Mouse (Mus musculus) forebrain, postnatal 0 days (tissue): ENCODE results near the gene Rinl. TPM values are rescaled to one million over a fixed set of nuclear protein-coding genes. Genes with fewer than 3 reads are reported as not detected.

Experiments
- ATAC-seq: fragments of 200-750 bp; cut with Nextera tagmentation; 2 replicates; pipeline ENCODE4 v1.8.0; 2017; ENCODE audit warnings: mild to moderate bottlenecking, moderate library complexity
- DNase-seq: peaks from one replicate; pipeline ENCODE4 v3.0.0-alpha.2; 2015
- H3K27ac ChIP-seq: fragments of 300-500 bp; sonication (generic); 2 replicates; pipeline ENCODE4 v1.5.1; 2014; ENCODE audit warnings: low read depth, mild to moderate bottlenecking, antibody characterized with exemption, low read length, moderate library complexity, mixed read lengths
- H3K27me3 ChIP-seq: fragments of 300-500 bp; sonication (generic); 2 replicates; pipeline ENCODE4 v1.6.1; 2014; ENCODE audit warnings: mild to moderate bottlenecking, low read length, mixed read lengths; ENCODE audit not compliant: insufficient read depth
- H3K36me3 ChIP-seq: fragments of 300-500 bp; sonication (generic); 2 replicates; pipeline ENCODE4 v1.6.1; 2014; ENCODE audit warnings: mild to moderate bottlenecking, moderate library complexity; ENCODE audit not compliant: insufficient read depth
- H3K4me1 ChIP-seq: fragments of 300-500 bp; sonication (generic); 2 replicates; pipeline ENCODE4 v1.6.1; 2014; ENCODE audit warnings: antibody characterized with exemption; ENCODE audit not compliant: insufficient read depth
- H3K4me2 ChIP-seq: fragments of 300-500 bp; sonication (generic); 2 replicates; pipeline ENCODE4 v1.6.1; 2014; ENCODE audit warnings: low read depth, mild to moderate bottlenecking, moderate library complexity
- H3K4me3 ChIP-seq: fragments of 300-500 bp; sonication (generic); 2 replicates; pipeline ENCODE4 v1.5.1; 2014; ENCODE audit warnings: low read depth, low read length, mixed read lengths
- H3K9ac ChIP-seq: fragments of 300-500 bp; sonication (generic); 2 replicates; pipeline ENCODE4 v1.6.1; 2014; ENCODE audit warnings: mild to moderate bottlenecking
- H3K9me3 ChIP-seq: fragments of 300-500 bp; sonication (generic); 2 replicates; pipeline ENCODE4 v1.6.1; 2016; ENCODE audit warnings: low read length
- CTCF ChIP-seq: sonication (generic); IDR thresholded peaks from 2 replicates; pipeline ENCODE4 v1.5.1; 2016; ENCODE audit warnings: antibody characterized with exemption, control low read depth, low read depth
- WGBS: fragments of 180-500 bp; shearing (Covaris S2); extraction: QIAGEN DNeasy Blood & Tissue Kit; methylation state at CpG from one replicate; pipeline ENCODE4 v1.1.7; 2014; 5-methylcytosine and 5-hydroxymethylcytosine counted together
- polyA plus RNA-seq: library from polyadenylated mRNA; unstranded; fragments of >200 nt; fragmentation: Nextera tagmentation; extraction: Ambion mirVana; gene quantifications from 2 replicates; pipeline ENCODE4 v1.2.1, GENCODE M21; 2015
- total RNA-seq: library from RNA; depleted of rRNA; stranded (reverse); fragments of >200 nt; gene quantifications from 2 replicates; pipeline ENCODE4 v1.2.3, GENCODE M21; 2014

Gene Rinl
- total and polyA plus RNA-seq, 2 experiments from 2014 or later, result 1.6 to 2.1 TPM

- peak within 1 kb of the TSS; percentile 99 for H3K27ac ChIP-seq
- H3K9me3 ChIP-seq, result no peaks in the 10 kb centered on the region
- 4% methylated on average over 35 of the region's 35 CpGs for WGBS
- peak; percentile 72 for DNase-seq
- H3K4me1 ChIP-seq, result peaks cover 16% of the 10 kb centered on the region
- H3K4me3 ChIP-seq, result peak within 1 kb of the TSS; percentile 90
- TF ChIP-seq CTCF, result no peak
- H3K9ac ChIP-seq, result peak within 1 kb of the TSS; percentile 83
- peak within 1 kb of the TSS; percentile 95 for H3K4me2 ChIP-seq
- peaks cover 3% of the 10 kb centered on the region for H3K36me3 ChIP-seq
- no peak for ATAC-seq
- no peaks in the 10 kb centered on the region for H3K27me3 ChIP-seq
These were observed 19.6 kb downstream of the Rinl start, which contains the start of gene Hnrnpl for GRCm38 (mm10) chr7:28808221-28808941. TSS of gene Hnrnpl (plus strand) at chr7:28808541.

- H3K27me3 ChIP-seq, result no peaks in the 10 kb centered on the region
- H3K36me3 ChIP-seq, result peaks cover 9% of the 10 kb centered on the region
- WGBS, result under 1% methylated on average over 30 of the region's 32 CpGs
- no peak for TF ChIP-seq CTCF
- H3K9me3 ChIP-seq, result no peaks in the 10 kb centered on the region
- peak overlapping the region; percentile 83 for H3K9ac ChIP-seq
- H3K27ac ChIP-seq, result peak overlapping the region; percentile 99
- peaks cover 16% of the 10 kb centered on the region for H3K4me1 ChIP-seq
- peak; percentile 36 for ATAC-seq
- peak overlapping the region; percentile 90 for H3K4me3 ChIP-seq
- DNase-seq, result peak; percentile 96
- H3K4me2 ChIP-seq, result peak overlapping the region; percentile 95
These were observed 20.2 kb downstream of the Rinl start for GRCm38 (mm10) chr7:28808957-28809393.

- ATAC-seq (peak; percentile 4; the same call in 1 of the 2 replicates), DNase-seq (no peak)
- 1% methylated on average over 35 of the region's 35 CpGs for WGBS
- Histone ChIP-seq H3K4me2 (peak overlapping the region; percentile 95), H3K9me3 (no peaks in the 10 kb centered on the region), H3K4me3 (peak overlapping the region; percentile 90), H3K27ac (peak overlapping the region; percentile 99), H3K4me1 (peaks cover 16% of the 10 kb centered on the region), H3K36me3 (peaks cover 15% of the 10 kb centered on the region), H3K9ac (peak overlapping the region; percentile 83), H3K27me3 (no peaks in the 10 kb centered on the region)
- peak; percentile 1; the same call in 1 of the 2 replicates for TF ChIP-seq CTCF
These were observed 20.8 kb downstream of the Rinl start for GRCm38 (mm10) chr7:28809401-28810089.

GRCm38 (mm10) chr7:28810107-28811066, 21.6 kb downstream of the Rinl start:
- H3K4me3 ChIP-seq, result peak overlapping the region; percentile 97
- peak; percentile 72 for TF ChIP-seq CTCF

GRCm38 (mm10) chr7:28811228-28811627, 22.5 kb downstream of the Rinl start:
- H3K9ac ChIP-seq, result peak overlapping the region; percentile 96
- H3K4me1 ChIP-seq, result peaks cover 16% of the 10 kb centered on the region
- TF ChIP-seq CTCF, result no peak
- H3K4me3 ChIP-seq, result peak overlapping the region; percentile 97
- H3K36me3 ChIP-seq, result peaks cover 32% of the 10 kb centered on the region
- DNase-seq (peak; percentile 98), ATAC-seq (peak; percentile 42)
- H3K27me3 ChIP-seq, result no peaks in the 10 kb centered on the region
- peak overlapping the region; percentile 69 for H3K4me2 ChIP-seq
- no peaks in the 10 kb centered on the region for H3K9me3 ChIP-seq
- H3K27ac ChIP-seq, result peak overlapping the region; percentile 99
- WGBS, result under 1% methylated on average over 40 of the region's 40 CpGs

More at GRCm38 (mm10) chr7:28810107-28811066, 21.6 kb downstream of the Rinl start:
- H3K27me3 ChIP-seq, result no peaks in the 10 kb centered on the region
- ATAC-seq (peak; percentile 93), DNase-seq (peak; percentile 99)
- H3K9ac ChIP-seq, result peak overlapping the region; percentile 96
- under 1% methylated on average over 67 of the region's 70 CpGs for WGBS
- H3K27ac ChIP-seq, result peak overlapping the region; percentile 99
- H3K9me3 ChIP-seq, result no peaks in the 10 kb centered on the region
- H3K36me3 ChIP-seq, result peaks cover 23% of the 10 kb centered on the region
- peaks cover 16% of the 10 kb centered on the region for H3K4me1 ChIP-seq
- peak overlapping the region; percentile 95 for H3K4me2 ChIP-seq

- H3K27me3 ChIP-seq, result no peaks in the 10 kb centered on the region
- no peak for TF ChIP-seq CTCF
- peaks cover 16% of the 10 kb centered on the region for H3K4me1 ChIP-seq
- H3K4me2 ChIP-seq, result peak overlapping the region; percentile 69
- no peaks in the 10 kb centered on the region for H3K9me3 ChIP-seq
- DNase-seq (no peak), ATAC-seq (no peak)
- peaks cover 37% of the 10 kb centered on the region for H3K36me3 ChIP-seq
- H3K27ac ChIP-seq, result peak overlapping the region; percentile 99
- H3K9ac ChIP-seq, result peak overlapping the region; percentile 96
- 8% methylated on average over 7 of the region's 7 CpGs for WGBS
- peak overlapping the region; percentile 97 for H3K4me3 ChIP-seq
These were observed 23.0 kb downstream of the Rinl start for GRCm38 (mm10) chr7:28811640-28812275.
